Mouse (Mus musculus) thymus, postnatal 25 days (tissue): Measurements from ENCODE around the gene Gm17542.
"Not testable (repeated sequence)": the region's sequence is repeated elsewhere in the genome, so short reads cannot be mapped to it uniquely, and the experiment has no call there.

Experiments used
- DNase-seq: peaks from one replicate; pipeline ENCODE4 v3.0.0; 2022

The Gm17542 gene

DNA sequence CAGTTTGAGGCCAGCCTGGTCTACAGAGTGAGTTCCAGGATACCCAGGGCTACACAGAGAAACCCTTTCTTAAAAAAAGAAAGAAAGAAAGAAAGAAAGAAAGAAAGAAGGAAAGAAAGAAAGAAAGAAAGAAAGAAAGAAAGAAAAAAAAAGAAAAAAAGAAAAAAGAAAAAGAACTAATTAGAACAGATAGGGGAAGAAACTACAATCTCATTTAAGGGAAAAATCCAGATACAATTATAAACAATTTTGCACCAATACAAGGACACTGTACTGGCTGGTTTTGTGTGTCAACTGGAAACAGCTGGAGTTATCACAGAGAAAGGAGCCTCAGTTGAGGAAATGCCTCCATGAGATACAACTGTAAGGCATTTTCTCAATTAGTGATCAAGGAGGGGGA, at the start of gene Gm17542:
TSS of gene Gm17542 (minus strand) at position 101 of the 400 bp plus-strand sequence.
- DNase-seq = not testable (repeated sequence)

DNA sequence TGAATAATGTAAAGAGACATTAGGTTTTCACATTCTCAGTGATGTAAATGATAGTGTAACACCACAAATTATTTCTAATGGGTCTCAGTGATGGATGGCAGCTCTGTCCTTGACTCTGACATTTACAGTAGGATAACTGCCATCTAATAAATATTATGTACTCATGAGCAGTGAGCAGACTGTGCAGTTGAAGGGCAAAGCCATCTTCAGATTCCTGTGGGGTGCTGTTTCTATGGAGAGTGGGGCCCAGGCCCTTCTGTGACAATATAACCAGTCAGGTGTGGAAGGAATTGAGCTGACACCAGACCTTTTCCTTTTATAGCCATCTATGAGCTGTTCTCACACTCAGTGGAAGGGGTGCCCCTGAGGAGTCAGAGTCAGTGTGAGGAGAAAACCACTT, 21.8 kb upstream of the Gm17542 start:
- no peak for DNase-seq

DNA sequence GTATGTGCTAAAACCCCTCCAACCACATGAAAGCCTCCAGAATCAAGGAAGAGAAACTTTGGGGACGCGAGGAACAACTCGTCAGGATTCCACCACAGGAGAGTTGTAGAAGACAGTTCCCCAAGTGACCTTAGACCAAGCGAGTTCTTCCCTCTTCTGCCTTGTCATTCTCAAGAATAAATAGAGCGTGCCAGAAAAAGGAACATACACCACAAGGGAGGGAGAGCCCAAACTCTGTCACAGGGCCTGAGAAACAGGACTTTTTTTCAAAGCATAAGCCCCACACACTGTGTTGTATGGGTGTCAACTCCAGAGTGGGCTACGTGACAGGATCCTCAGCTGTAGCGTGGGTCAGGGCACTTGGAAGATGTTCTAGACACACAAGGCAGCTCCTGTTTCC, 20.1 kb upstream of the Gm17542 start:
- no peak for DNase-seq

DNA sequence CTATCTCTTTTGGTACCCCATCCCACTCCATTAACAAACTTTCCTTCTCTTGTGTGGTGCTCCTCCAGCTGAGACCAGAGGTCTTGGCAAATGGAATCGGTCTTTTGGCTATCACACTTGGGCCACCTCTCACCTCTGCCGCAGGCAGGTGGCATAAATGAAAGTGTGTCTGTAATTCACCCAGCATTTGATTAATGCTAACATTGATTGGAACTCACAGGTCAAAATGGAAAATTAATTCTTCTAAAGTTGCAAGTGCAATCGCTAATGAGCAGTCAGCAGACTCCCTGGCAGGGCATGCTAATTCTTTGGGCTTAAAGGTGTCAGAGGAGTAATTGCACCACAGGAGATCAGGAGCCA, 3.2 kb downstream of the Gm17542 start:
- no peak for DNase-seq

DNA sequence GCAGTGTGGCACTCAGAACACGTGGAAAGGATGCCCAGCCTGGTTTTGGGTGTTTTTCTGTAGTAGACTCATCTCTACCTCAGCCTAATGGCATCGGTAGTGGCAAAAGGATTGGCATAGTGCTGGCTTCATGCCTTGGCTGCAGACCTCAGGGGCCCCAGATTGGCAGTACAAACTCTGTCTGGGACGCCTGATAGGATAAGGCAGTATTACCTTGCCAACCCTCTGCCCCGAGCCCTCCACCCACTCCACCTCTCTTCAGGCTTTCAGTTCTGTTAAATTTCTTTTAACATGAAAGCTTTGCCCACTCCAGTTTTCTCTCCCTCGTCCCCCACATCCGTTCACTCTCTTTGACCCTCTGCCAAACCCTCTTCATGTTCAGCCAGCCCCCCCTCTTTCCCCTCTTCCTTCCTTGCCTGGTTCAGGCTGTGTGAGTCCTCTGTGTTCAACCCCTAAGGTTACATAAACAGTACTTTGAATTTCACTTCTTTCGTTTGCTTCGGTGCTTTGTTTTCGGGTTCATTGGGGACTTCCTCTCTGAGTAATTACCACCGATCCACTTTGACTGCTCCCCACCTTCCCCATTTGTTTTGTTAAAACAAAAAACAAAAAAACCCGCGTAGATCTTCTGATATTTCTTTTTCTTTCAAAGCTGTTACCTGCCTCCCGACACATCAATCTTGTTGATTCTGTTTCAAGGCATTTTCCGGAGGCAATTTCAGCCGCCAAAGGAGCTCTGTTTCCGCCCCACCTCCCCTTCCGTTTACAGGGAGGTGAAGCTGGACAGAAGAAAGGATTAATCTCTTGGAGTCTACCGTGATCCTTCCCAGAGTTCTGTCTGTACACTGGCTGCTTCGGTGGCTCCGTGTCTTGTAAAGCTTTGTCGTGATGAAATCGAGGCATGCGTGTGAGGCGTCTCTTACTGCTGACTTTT, 3.9 kb downstream of the Gm17542 start:
- DNase-seq = peak; percentile 40

DNA sequence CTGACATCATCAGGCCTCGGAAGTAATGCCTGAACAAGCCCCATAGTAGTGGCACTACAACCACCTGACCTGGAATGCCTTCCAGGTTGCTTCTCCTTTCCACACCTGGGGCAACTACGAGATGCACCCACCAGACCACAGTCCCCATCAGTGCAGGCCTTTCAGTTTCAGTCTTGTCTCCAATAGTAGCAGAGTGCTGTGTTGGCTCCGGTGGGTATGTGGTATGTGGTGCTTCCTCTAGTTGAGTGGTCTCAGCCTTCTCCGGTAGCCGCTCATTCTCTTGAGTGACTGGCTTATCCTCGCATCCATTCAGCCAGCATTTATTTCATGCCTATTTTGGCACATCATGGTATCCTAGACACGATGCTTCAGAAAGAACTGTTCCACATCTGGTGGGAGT, 4.8 kb downstream of the Gm17542 start:
- DNase-seq = no peak

DNA sequence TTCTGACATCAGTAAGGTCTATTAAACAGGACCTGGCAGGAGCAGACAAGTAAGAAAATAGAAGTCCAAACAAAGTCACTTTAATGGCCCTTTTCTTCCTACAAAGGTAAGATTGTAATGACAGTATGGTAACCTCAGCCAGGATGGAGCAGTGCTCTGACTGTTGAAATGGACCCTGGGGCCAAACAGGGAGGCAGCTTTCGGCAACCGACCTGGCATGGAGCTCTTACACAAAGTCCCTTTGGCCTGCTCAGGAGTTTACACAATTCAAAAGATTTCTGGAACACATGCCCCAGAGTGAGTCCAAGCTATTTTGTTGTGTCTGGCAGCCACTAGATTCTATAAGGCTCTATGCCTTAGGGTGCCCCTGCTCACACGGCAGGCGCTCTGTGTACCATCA, 9.0 kb downstream of the Gm17542 start:
- no peak for DNase-seq

DNA sequence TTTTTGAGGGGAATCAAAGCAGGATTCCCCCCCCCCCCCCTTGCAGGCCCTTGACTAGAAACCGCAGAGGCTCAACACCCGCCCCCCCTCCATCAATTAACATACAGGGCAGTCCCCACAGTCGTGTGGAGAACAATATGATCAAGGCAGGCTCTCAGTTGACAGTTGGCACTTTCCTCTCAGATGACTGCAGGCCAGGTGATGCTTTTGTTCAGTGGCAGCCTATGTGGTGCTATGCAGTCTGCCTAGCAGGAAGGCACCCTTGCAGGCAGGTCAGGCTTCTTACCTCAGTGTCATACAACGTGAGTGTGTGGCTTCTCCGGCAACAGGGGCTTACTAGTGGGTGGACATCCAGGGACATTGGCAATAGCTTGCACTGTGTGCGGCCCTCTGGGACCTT, 17.4 kb downstream of the Gm17542 start:
- no peak for DNase-seq

DNA sequence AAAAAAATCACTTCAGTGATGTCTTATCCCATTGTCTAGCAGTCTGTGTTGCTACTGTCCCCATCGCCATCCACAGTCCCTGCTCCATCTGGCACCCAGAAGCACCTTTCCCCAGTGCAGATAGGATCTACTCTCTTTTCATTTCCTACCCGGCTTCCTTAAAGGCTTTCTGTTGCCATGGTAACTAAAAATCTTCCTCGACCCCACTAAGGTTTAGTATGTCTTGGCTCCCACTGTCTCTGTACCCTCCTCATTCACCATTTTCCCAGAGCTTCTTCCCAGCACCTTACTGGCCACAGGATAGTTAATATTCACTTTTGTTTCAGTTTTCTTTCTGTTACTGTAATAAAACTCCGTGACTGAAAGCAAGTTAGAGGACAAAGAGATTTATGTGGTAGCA, 17.9 kb downstream of the Gm17542 start:
- no peak for DNase-seq

DNA sequence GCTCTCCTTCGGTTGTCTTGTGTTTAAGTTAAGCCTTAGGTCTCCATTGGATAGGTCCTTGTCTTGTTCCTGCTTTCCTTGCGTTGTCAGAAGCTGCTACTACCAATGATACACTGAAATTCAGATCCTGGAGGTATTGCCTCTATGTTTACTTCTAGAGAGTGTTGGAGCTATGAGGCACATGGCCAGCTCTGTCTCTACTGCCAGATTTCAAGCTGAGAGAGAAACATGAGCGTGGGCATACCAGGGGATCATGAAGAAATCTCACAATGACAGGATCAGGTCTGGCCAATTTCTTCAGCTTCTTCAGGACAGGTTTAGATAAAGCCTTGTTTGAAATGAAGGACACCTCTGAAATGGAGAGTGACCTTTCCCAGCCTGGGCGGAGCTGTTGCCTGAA, 19.1 kb downstream of the Gm17542 start:
- no peak for DNase-seq

DNA sequence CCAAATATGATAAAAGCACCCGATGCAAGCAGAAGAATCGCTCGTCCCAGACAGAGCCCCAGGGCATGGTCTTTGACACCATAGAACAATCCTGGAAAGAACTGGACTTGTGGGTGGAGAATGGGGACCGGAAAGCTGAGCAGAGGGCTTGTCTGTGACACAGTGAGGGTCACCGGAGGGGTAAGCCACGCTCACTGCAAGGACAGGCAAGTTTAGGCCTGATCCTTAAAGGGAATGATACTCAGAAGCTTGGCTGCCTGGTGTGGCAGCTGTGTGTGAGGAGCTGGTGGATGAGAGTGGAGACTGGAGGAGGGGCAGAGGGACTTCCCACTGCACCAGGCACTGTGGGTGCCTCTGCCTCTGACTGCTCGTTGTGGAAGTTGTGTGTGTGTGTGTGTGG, 27.0 kb downstream of the Gm17542 start:
- DNase-seq = no peak

DNA sequence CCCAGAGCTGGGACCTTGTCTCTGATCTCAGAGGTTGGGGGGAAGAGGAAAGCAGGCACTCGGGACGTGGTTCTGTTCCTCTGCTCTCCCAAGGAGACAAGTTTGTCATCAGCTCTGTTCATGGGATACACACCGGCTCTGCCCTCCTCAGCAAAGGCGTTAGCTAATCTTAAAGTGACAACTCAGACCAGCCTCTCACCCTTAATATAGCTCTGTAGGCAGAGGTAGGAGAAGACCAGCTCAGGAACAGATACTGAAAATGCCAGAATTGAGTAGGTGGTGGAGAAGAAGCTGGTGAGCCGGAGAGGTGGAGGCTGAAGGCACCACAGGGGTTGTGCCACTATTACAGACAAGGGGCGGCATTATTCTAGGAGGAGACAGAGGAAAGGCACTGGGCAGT, 38.7 kb downstream of the Gm17542 start:
- DNase-seq = no peak

DNA sequence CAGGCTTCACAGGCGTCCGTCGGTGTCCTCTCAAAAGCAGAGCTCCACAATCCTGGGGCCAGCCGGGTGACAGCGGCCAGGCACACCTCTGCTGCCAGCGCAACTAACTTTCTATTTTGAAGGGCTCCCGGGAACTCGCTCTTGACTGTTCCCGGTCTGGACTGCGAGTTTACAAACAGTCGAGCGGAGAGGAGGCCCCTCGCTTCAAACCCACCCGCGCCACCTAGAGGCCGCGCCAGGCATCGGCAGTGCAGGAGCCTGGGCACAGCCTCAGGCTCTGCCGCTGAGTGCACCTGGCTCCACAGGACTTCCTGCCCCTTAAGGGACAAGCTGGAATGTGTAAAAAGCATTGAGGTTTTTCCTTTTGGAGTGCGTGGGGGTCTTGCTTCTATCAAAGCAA, 42.5 kb downstream of the Gm17542 start, which contains the start of gene Edar:
TSS of gene Edar (minus strand) at position 122 of the 400 bp plus-strand sequence.
- peak; percentile 80 for DNase-seq

DNA sequence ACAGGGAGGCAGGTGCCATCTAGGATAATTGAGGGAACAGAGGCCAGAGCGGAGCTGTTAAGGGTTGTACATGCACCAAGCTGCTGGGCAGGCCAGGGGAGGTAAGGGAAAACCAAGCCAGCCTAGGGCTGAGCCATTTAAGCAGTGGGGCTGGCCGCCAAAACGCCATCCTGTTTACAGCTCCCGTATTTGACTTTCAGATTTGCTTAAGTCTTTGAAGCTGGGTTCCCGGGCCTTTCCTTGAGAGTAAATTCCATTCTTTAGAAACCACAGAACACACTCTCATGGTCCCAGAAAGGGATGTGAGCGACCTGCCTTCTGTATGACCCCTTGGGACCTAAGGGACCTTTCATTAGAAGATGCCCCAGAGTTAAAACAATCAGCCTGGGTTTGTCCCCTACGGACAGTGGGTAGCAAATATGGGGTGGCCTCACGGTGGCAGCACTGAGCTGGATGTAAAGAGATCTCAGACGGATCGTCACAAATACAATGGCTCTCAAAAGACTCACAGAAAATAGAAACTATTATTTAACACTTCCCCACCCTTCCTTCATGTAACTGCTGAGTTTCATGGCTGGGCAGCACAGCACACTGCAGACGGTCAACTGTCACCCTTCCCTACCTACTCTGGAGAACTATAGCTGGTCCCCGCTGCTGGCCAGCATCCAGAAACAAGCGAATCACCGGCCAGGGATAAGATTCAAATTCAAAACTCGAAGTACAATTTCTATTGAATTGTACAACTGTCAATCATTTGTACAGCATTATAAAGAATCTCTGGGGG, 44.5 kb downstream of the Gm17542 start:
- peak; percentile 72 for DNase-seq

DNA sequence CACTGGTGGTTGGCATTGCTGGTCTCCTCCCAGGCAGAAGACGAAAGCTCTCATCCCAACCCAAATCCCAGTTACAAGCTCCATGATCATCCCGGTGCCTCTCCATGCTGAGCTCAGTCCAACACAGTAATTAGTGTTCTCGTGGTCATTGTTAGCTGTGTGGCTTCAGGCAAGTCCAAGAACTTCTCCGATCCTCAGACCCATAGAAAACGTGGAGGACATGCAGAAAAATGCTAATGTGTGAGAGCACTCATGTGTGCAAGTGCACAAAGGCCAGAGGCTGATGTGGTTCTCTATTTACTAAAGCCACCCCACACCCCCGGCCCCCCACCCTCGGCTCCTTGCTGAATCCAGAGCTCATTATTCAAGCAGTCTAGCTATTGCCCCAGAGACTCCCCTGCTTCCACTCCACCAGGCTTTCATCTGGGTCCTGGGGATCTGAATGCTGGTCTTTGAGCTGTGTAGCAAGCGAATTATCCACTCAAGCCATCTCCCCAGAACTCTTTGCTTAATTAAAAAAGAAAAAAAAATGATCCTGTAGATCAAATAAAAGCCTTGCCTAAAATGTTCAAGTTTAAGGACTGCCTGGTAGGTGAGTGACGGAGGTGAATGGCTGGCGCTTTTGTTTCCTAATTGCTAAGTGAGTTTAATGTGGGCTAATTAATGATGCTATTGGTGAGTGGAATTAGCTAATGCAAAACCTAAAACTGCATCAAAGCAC, 45.3 kb downstream of the Gm17542 start:
- DNase-seq = no peak

DNA sequence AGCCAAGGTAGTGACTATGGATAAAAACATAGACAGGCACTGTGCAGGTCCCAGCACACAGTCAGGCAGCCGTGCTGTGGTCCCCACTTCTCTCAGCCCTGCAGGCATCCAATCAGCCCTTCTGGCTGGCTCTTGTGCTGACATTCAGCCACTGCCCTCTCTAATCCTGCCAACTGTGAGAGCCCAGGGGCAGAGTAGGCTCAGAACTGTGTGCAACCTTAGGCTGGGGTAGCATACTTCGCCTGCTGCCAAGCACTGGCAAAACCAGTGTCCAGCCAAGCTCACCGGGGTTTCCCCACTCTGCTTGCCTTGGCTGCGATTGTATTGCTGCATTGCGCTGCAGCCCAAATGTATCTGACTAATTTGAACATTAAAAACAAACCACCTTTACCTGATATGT, 54.1 kb downstream of the Gm17542 start:
- DNase-seq = no peak
